9 mouse cellular contexts compared by ENCODE assay signal in genomic region chr15:11116303-11116702, GRCm38 (mm10). TPM values are rescaled to one million over a fixed set of nuclear protein-coding genes. Genes with fewer than 3 reads are reported as not detected.
DNase-seq lines count a peak whose midpoint lies in the region; ATAC-seq and TF ChIP-seq lines count a peak whose summit lies in the region.
"Had no signal": no experiment of that assay in that cellular context is flagged by ENCODE, and none has a peak within 500 bp of the region (broad histone marks: within the 10 kb centered on the region; RNA-seq: fewer than 3 reads in every experiment).

No protein-coding gene starts in this region.

- H3K9ac ChIP-seq in kidney, embryonic 16.5 days (replicated peaks; ENCODE audit: low read length) = no peak overlapping the region
- H3K9ac ChIP-seq in kidney, postnatal 0 days (ENCODE audit: low read depth, low read length) = no peak overlapping the region
- no peak overlapping the region for H3K9ac ChIP-seq in hindbrain, postnatal 0 days (replicated peaks; ENCODE audit: low read length)
- H3K9ac ChIP-seq: limb, embryonic 15.5 days had no signal

- H3K4me2 ChIP-seq in kidney, embryonic 16.5 days (replicated peaks; ENCODE audit: low read depth, low read length) = no peak overlapping the region
- H3K4me2 ChIP-seq in kidney, postnatal 0 days (ENCODE audit: low read length) = no peak overlapping the region
- H3K4me2 ChIP-seq in hindbrain, postnatal 0 days (ENCODE audit: low read depth, low read length) = no peak overlapping the region
- H3K4me2 ChIP-seq: limb, embryonic 15.5 days had no signal

- H3K9me3 ChIP-seq in kidney, embryonic 16.5 days (ENCODE audit: low read length) = no peaks in the 10 kb centered on the region
- H3K9me3 ChIP-seq in kidney, postnatal 0 days (replicated peaks; ENCODE audit: low read length) = no peaks in the 10 kb centered on the region
- H3K9me3 ChIP-seq in hindbrain, postnatal 0 days (ENCODE audit: low read length) = no peaks in the 10 kb centered on the region
- H3K9me3 ChIP-seq: limb, embryonic 15.5 days had no signal

- DNase-seq in kidney, adult 18-20 months = peak; percentile 11
- peak; percentile 53 to 66 for DNase-seq in gastrocnemius, adult 8-10 months (ENCODE audit: low spot score in 2 of 2)
- DNase-seq in kidney, postnatal 0 days (ENCODE audit: low spot score) = peak; percentile 23
- peak; percentile 51 for DNase-seq in ovary, postnatal 14 days (ENCODE audit: low spot score)
- DNase-seq in hindbrain, postnatal 0 days (ENCODE audit: low spot score) = no peak
- DNase-seq in right cerebral cortex, adult 2 months (ENCODE audit: low spot score in 2 of 2) = no peak

- 43% methylated on average over 2 of the region's 2 CpGs for WGBS in kidney, embryonic 16.5 days
- WGBS in kidney, postnatal 0 days = 28% methylated on average over 2 of the region's 2 CpGs
- 68% methylated on average over 2 of the region's 2 CpGs for WGBS in hindbrain, postnatal 0 days

- no peak for TF ChIP-seq CTCF in kidney, postnatal 0 days (IDR thresholded peaks at IDR 0.05; ENCODE audit: low read depth)
- no peak for TF ChIP-seq CTCF in hindbrain, postnatal 0 days (IDR thresholded peaks at IDR 0.05; ENCODE audit: low read depth)

- ATAC-seq in kidney, embryonic 16.5 days (ENCODE audit: low FRiP score, low TSS enrichment) = no peak
- no peak for ATAC-seq in kidney, postnatal 0 days (replicated peaks; ENCODE audit: low FRiP score, low read depth)
- no peak for ATAC-seq in hindbrain, postnatal 0 days

- H3K4me3 ChIP-seq in kidney, embryonic 16.5 days (ENCODE audit: low read length) = no peak overlapping the region
- no peak overlapping the region for H3K4me3 ChIP-seq in kidney, postnatal 0 days (replicated peaks; ENCODE audit: low read depth, low read length)
- H3K4me3 ChIP-seq in hindbrain, postnatal 0 days (ENCODE audit: low read length) = no peak overlapping the region
- H3K4me3 ChIP-seq: limb, embryonic 15.5 days had no signal

- H3K36me3 ChIP-seq in kidney, embryonic 16.5 days (ENCODE audit: insufficient read depth, low read length) = no peaks in the 10 kb centered on the region
- H3K36me3 ChIP-seq in kidney, postnatal 0 days (ENCODE audit: insufficient read depth, low read length) = no peaks in the 10 kb centered on the region
- H3K36me3 ChIP-seq in hindbrain, postnatal 0 days (ENCODE audit: insufficient read depth, low read length) = no peaks in the 10 kb centered on the region
- H3K36me3 ChIP-seq: limb, embryonic 15.5 days had no signal

- H3K4me1 ChIP-seq in kidney, embryonic 16.5 days (ENCODE audit: insufficient read depth, low read length) = no peaks in the 10 kb centered on the region
- H3K4me1 ChIP-seq in kidney, postnatal 0 days (replicated peaks; ENCODE audit: insufficient read depth, low read length) = no peaks in the 10 kb centered on the region
- no peaks in the 10 kb centered on the region for H3K4me1 ChIP-seq in hindbrain, postnatal 0 days (ENCODE audit: insufficient read depth, low read length)

- no peak overlapping the region for H3K27ac ChIP-seq in kidney, embryonic 16.5 days (ENCODE audit: low read length)
- H3K27ac ChIP-seq in kidney, postnatal 0 days = no peak overlapping the region
- no peak overlapping the region for H3K27ac ChIP-seq in hindbrain, postnatal 0 days
- H3K27ac ChIP-seq: limb, embryonic 15.5 days; stomach, postnatal 0 days had no signal

- no peaks in the 10 kb centered on the region for H3K27me3 ChIP-seq in kidney, embryonic 16.5 days (ENCODE audit: insufficient read depth, low read length)
- H3K27me3 ChIP-seq in kidney, postnatal 0 days (ENCODE audit: insufficient read depth, low read length) = no peaks in the 10 kb centered on the region
- no peaks in the 10 kb centered on the region for H3K27me3 ChIP-seq in hindbrain, postnatal 0 days (ENCODE audit: insufficient read depth, low read length)
- H3K27me3 ChIP-seq: limb, embryonic 15.5 days had no signal

RNA-seq across cellular contexts. Expression of gene Adamts12, which starts 51.7 kb away (rescaled TPM):
- 3.6 and 3.8 TPM in 2 replicates for polyA plus RNA-seq in kidney, embryonic 16.5 days (2015; fragmentation: Nextera tagmentation; extraction: Ambion mirVana)
- total RNA-seq in gastrocnemius, adult 8-10 months (2022) = 1 to 10 TPM in 3 of 4 experiments, under 1 TPM in 1; 0.61 to 1.4 (median 1.1) TPM
- 1.6 and 2.1 TPM in 2 replicates for polyA plus RNA-seq in kidney, postnatal 0 days (2015; fragmentation: Nextera tagmentation; extraction: Ambion mirVana)
- total RNA-seq in hindbrain, postnatal 0 days (2014; rRNA removed) = 7.9 and 11.6 TPM in 2 replicates
- 1.1 and 1.3 TPM in 2 replicates for polyA plus RNA-seq in hindbrain, postnatal 0 days (2015; fragmentation: Nextera tagmentation; extraction: Ambion mirVana)

Comparison
In these comparisons a context has a peak if more than half of its experiments do, and no peak if none do; other contexts are left out.
1. DNase-seq: peak in kidney, adult 18-20 months (single experiment), gastrocnemius, adult 8-10 months (2 of 2), kidney, postnatal 0 days (single experiment) and ovary, postnatal 14 days (single experiment); none in hindbrain, postnatal 0 days (single experiment) and right cerebral cortex, adult 2 months (0 of 2).